Mouse (Mus musculus) ovary, postnatal 14 days (tissue): Measurements from ENCODE around the gene Neurl1a.
A peak's percentile ranks its signal among the peaks of the same experiment; 100 is the strongest.

Experiments used
- DNase-seq: peaks from one replicate; pipeline ENCODE4 v3.0.0; 2022; ENCODE audit warnings: low spot score

Gene Neurl1a

DNA sequence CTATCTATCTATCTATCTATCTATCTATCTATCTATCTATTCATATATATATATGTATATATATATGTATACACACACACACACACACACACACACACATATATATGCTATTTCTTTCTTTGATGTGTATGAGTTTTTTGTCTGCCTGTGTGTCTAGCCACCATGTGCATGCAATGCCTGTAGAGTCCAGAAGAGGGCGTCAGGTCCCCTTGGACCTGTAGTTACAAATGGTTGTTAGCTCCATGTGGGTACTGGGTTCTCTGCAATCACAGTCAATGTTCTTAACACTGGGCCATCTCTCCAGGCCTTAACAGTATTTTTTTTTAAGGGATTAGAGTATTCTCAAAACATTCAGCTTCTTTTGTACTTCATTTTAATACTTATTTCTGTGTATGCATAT lies 34.9 kb downstream of the Neurl1a start:
- no peak for DNase-seq

DNA sequence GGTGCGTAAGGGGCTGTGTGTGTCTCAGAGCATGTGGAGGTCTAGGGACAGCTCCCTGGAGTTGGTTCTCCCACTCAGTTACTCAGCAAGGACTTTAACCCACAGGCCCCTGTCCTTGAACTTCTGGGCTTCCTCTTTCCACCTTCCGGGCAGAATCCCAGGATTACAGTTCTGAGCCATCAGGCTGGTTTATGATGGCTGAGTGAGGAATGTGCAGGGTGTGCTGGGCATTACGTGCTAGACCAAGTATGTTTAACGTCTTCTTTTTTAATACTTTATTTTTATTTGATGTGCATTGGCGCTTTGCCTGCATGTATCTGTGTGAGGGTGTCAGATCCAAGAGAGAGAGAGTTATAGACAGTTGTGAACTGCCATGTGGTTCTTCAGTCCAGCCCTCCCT lies 38.1 kb downstream of the Neurl1a start:
- no peak for DNase-seq

DNA sequence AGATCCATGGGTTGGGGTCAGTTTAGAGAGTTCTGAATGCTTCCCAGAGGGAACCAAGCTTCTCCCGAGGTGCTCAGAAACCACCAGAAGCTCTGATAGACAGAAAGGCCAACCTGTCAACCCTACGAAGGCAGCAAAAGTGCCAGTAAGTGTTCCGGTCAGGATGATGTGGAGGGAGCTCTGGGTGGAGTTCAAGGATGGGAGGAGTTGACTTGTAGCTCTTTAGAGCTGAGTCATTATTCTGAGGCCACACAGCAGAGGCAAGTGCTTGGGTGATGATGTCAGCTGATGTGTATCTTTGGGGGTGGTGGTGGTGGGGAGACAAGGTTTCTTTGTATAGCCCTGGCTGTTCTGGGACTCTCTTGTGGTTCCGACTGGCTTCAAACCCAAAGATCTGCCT lies 41.0 kb downstream of the Neurl1a start:
- DNase-seq: no peak

DNA sequence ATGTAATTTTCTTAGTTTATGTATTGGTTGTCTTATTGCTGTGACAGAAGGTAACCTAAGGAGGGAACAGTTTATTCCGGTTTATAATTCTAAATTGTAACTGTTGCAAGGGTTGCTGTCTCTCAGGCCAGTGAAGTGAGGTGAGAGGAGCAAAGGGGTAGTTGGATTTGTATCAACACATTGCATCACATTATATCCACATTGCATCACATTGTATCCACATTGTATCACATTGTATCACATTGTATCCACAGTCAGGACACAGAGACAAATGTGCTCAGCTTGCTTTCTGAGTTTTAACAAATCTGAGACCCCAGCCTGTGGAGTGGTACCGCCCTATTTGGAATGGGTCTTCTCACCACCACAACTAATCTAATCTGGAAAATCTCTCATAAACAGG lies 41.6 kb downstream of the Neurl1a start:
- no peak for DNase-seq

DNA sequence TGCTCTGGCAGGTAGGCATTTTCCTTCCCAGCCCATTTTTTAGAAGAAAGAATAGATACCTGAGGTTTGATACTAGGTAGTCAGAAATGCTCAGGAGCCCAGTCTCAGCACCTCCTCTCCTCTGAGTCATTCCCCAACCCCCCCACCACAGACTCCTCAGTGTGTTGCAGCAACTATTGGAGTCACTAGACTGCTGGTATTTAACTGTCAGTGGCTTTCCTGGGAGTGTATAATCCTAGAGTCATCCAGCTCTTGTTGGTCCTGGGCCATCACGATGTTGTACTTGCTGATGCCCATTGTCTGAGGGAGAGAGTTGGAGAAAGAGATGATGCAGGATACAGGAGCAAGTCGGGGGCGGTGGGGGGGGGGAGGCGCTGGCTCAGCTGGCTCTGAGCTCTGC lies 42.4 kb downstream of the Neurl1a start:
- no peak for DNase-seq

DNA sequence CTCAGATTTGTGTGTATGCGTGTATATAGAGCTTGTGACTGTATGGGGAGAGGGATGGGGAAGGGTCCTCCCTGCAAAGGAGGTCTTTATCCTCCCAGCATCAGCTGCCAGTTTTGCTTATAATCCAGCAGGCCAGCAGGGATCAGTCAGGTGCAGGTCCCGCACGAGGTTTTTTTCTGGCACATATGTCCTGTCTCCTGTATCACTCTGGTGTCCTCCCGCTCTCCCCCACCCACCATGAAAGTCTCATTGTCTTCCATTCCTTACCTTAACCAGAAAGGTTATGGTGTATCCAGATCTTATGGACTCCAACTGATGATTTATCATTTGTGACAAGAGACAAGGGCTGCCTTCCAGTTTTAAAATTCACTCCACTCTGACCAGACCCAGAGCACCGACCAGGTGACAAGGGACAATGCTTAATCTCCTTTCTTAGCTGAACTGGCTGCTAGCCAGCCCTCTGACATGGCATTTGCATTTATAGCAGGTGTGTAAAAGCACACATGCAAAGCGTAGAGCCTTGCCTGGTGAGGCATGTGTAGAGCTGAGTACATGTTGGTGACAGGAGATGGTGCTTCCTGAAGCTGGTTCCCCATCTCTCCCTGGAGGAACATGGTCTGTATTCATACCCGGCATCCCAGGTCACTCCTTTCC lies 43.0 kb downstream of the Neurl1a start:
- DNase-seq: no peak

DNA sequence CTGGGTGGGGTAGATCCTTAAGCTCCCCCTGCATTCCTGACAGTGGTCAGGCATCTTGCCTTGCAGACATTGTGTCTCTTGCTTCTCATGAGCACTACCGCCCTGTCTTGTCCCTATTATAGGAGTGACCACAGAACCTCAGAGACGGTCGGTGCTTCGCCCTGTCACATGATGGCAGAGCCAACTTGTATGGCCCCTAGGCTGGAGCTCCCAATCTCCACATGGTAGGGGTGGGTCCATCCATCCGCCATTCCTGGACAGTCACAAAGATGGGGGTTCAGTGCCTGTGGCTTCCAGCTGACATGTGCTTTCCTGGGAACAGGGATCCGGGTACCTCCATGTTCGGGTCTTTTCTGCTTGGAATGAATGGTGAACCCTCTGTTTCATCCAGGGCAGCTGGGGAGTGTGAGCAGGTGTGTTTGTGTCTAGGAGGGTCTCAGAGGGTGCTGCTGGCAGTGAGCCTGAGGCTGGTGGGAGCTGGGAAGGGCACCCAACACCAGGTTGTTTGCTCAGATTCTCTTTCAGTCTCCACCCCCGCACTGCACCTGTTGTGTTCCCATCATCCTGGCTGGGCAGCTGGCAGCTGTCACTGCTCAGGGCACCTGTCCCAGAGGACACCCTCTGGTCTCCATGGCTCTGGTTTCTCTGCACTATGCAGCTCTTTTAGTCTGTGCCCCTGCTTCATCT lies 43.7 kb downstream of the Neurl1a start:
- no peak for DNase-seq

DNA sequence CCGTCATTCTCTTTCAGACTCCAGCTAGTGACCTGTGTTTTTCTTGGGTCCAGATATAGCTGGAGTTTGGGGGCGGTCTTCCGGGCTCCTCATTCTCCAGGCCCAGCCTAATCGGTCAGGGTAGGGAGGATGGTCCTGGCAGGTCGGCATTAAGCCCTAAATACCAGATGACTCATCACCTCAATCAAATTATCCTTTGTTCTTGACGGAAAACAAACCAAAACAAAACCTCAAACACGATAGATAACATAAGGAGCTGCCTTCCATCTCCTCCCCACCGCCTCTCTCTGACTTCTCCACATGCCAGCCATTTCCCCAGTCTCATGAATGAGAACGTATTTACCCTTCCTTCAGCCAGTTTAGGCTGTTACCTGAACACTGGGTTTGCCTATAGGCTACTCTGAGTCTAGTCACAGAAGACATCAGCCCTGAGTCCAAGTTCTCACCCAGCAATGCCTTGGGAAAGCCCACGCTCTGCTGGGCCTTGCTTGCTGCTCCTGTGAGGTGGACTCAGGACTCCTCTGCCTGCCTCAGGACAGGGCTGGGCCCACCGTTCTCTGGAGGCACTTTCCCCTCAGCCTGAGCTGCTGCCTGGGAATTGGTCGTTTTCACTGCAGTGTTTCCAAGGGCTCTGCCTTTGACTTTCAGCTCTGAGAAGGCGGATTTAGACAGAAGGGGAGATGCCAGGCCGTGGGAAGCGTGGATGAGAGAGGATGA lies 44.4 kb downstream of the Neurl1a start:
- DNase-seq: no peak

DNA sequence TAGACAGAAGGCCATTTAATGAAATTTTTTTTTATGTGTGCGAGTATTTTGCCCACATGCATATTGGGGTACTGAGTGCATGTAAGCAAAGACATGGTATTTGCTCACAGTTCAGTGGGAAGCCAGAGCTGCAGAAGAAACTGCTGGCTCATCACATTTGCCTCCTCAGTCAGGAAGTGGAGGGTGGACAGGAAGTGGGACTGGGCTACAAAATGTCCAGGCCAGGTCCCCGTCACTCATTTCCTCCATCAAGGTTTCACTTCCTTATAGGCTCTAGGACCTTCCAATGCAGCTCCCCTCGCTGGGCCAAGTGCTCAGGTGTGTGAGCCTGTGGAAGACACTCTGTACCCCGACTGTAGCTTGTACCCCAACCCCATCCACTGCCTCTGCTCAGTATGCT lies 46.1 kb downstream of the Neurl1a start:
- no peak for DNase-seq

DNA sequence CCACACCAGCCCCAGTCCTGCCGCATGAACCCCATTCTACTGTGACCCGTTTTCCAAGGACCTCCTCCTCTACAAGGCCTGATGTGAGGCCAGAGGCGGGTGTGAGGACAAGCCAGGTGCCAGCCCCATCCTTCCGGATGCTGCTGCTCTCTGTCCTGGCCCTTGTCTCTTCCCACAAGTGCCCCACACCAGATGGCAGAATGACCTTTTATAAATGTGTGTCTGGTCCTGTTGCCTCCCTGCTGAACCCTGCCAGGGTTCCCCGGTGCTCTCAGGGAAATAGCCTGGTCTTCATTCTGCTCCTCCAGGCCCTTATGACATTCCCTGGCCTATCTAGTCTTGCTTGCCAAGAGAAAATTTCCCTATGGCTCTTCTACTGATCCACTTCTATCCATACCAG lies 47.2 kb downstream of the Neurl1a start:
- DNase-seq: no peak

DNA sequence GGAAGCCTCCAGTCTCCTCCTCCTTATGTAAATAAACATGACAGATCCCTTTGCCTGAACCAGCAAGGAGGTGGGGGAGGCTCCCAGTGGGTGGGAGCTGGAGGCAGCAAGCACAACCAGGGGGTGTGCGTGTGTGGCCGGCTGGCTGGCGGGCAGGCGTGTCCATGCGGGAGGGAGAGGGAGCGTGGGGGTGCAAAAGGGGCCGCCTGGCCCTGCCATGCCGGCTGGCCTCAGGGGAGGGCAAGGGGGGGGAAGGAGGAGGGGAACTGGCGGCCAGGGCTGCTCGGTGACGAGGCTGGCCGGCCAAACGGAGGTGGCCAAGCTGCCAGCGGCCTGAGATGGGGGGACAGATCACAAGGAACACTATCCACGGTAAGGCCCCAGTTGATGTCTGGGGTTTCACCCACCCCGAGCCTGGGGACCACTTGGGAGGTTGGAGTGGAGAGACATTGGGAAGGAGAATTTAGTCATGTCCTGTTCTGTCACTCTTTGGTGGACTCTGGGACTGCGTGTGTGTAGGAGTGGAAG lies 50.2 kb downstream of the Neurl1a start:
- DNase-seq: peak; percentile 62

DNA sequence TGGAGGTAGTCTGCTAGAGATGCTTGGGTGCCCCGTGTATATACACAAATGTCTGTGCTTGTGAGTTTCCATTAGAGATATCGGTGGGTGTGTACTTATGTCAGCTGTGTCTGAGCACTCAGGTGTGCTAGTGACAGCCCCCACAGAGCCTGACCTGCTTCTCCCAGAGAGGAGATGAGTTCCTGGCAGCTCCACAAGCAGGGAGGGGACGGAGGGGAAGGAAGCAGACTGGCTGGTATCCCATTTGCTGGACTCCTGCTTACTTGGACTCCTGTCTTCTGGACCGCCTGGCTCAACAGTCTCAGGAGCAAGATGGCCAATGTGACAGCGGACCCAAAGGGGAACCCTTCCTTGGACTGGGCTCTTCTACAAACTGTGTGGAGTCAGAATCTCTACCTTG lies 50.8 kb downstream of the Neurl1a start:
- no peak for DNase-seq

DNA sequence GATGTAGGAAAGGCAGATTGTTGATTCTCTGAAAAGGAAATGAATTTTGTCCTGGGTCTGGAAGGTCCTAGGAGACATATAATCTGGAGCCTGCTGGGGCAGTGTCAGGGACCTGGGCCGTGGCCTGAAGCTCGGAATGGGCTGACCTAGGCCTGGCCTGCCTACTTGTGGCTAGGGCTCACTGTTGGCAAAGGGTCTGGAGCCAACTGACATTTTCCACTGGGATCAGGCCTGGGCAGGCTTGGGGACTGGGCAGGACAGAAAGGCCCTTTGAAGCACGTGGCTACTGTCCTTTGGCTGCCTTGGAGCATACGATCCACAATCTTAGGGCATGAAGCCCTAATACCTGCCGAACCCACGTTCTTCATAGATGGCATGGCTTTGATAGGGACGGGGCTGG lies 51.5 kb downstream of the Neurl1a start:
- DNase-seq: no peak

DNA sequence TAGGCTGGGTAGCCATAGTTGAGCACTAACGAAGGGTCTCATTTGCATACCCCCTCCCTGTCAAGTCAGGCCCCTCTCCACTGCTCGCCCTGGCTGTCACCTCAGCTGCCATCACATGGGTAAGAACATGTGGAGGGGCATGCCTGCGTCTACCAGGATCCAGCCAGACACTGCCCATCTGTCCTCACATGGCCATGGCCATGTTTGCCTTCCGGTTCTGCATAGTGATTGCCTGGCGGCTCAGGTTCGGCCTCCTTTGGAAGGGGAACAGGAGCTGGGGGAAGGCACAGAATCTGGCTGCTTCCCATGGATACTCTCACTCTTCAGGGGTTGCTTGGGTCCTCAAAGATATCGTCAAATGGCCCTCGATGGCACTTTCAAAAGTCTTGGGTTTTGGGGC lies 52.1 kb downstream of the Neurl1a start:
- DNase-seq: no peak

DNA sequence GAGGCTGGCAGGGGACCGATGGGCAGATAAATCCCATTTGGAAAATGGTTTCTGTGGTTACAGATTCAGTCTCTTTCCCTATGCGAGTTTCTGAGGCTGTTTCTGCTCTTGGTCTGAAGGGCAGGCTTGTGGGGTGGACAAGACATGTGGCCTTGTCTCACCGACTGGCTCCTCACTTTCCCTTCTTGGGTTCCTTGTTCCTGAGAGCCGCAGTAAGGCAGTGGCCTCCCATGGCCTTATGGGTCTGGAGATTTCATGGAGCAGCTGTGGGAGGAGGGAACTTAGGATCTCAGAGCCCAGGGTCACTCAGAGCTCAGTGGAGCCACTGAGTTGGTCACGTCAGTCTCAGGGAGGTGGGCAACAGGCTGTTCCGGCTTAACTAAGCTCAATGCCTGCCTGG lies 52.8 kb downstream of the Neurl1a start:
- DNase-seq: no peak

DNA sequence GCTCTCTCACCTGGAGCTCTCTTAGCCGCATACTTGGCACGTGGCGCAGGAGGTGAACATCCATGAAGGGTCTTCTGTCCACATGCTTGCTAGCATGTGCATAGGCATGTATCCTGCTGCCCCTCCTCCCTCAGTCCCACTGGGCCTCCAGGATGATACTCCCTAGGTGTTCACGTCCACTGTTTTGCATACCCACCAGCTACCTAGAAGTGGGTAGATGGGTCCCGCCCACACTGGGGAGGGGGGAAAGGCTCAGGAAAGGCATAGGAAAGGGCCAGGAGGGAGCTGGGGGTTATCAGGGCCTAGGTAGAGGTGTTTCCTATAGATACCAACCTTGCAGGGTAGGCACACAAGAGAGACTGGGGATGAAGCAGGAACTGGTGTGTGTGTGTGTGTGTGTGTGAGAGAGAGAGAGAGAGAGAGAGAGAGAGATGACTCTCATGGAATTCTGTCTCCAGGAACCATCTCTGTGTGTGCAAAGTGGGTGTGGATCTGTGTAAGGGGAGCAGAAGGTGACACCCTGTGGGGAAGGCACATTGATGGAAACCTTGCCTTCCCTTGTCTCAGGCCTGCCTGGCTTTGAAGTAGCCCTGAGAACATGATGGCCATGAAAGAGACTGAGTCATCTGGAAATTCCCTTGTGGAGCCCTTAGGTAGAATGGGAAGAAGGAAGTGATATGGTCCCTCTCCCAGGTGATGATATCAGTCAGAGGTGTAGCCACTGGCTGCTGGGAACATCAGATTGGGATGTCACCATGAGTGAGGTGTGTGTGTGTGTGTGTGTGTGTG lies 53.7 kb downstream of the Neurl1a start:
- no peak for DNase-seq

DNA sequence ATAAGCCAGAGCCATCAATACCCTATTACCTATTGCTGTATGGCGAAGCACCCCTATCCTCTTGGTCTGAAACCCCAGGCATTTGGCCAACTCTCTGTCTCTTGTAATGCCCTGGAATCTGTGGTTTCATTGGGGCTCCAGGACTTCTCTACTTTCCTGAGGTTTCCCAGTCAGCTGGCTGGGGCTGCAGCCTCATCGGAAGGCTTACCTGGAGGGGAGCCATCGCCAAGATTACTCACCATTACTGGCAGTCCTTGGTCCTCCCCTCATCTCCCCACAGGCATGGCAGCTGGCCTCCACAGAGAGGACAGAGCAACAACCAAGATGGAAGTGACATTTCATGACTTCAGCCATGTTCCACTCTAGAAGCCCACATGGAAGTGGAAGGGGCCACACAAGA lies 54.5 kb downstream of the Neurl1a start:
- DNase-seq: no peak

DNA sequence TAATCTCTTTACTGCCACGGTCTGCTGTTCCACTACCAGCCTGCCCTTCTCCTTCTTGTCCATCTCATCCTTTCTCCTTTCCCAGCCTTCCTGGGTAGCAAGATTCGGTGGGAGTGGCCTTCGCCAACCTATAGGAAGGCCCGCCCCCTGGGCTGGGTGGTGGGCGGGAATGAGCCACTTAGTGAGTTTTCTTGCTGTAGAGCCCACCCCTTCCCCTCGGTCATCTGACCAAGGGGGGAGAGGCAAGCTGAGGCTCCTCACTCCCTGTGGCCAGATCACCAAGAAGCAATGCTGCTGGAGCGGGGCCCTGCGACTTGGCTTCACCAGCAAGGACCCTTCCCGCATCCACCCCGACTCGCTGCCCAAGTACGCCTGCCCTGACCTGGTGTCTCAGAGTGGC lies 61.5 kb downstream of the Neurl1a start:
- DNase-seq: no peak

DNA sequence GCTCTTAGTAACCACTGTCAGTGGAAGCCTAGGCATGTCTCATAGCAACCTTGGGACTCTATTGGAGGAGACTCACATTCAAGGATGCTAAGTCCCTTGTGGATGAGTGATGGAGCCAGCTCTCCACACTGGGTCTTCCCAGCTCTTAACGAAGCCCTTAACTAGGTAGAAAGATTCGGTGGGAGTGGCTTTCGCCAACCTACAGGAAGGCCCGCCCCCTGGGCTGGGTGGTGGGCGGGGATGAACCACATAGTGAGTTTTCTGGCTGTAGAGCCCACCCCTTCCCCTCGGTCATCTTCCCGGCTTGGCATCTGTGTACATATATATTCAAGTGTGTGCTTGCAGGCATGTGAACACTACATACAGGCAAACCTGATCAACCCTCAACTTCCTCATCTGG lies 62.3 kb downstream of the Neurl1a start:
- DNase-seq: no peak

DNA sequence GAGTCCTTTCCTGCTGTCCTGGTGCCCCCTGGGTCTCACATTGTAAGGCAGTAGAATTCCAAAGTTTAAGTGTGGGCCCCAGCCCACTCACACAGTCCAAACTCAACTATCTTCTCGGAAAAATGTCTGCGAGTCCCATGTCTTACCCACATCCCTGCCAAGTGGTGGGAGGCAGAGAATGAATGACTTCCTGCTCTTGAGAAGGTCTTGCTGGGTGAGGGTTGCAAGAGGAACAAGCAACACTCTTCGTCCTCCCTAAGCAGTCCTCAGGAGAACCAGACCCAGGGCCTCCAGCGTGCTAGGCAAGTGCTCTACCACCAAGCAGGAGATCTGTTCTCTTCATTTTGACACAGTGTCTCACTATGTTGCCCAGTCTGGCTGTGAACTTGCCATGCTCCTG lies 63.6 kb downstream of the Neurl1a start:
- no peak for DNase-seq

DNA sequence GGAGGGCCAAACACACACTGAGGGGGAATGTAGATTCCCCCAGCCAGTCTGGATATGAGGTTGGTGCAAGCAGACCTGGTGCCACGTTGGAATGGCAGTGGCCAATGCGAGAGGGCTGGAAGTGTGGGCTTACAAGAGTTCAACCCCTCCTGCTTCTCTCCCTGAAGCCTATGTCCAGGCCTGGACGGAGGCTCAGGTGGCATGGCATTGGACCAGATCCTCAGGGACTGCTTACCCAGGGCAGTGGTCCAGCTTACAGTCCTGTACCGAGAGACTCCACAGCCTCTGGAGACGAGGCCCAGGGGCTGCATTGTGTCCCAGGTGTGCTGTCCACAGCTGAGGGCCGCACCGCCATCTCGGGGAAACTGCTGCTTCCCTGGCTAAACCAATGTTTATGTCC lies 66.9 kb downstream of the Neurl1a start:
- no peak for DNase-seq

DNA sequence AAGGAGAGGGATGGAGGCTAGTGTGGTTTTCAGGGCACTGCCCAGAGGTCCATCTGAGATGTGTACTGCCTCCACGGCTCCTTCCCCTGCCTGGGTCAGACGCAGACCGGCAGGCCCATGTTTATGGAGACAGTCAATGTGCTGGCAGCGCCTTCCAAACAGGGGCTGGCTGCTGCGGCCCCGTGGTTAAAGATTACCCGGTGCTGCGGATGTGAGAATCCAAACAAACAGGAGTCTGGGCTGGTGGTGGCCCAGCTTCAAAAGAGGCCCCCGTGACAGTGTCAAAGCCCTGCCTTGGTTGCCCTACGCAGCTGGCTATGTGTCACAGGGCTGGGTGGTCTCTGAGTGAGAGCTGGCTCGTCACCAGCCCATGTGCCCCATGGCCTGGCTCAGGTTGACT lies 69.2 kb downstream of the Neurl1a start:
- DNase-seq: no peak

DNA sequence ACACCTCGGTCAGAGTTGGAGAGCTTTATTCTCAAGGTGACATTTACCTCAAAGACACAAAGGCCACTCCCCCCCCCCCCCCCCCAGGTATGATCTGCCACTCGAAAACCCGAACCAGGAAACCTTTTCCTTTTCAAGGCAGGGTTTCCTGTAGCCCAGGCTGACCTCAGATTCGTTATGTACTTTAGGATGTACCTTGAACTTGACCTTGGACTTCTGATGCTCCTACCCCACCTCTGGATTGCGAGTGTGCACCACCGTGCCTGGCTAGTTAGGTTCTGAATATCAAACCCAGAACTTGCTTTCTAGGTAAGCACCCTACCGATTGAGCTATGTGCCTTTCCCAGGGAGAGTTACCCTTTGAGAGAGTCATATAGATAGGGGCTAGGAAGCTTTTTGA lies 69.7 kb downstream of the Neurl1a start:
- no peak for DNase-seq
